Mouse (Mus musculus) layer of hippocampus, adult 2 months (tissue): ENCODE results near the gene A930004D18Rik. TPM values are rescaled to one million over a fixed set of nuclear protein-coding genes. Genes with fewer than 3 reads are reported as not detected.
A peak's percentile ranks its signal among the peaks of the same experiment; 100 is the strongest.

Experiments used
- DNase-seq, 2 experiments: peaks; one replicate each; pipeline ENCODE4 v3.0.0; 2022; ENCODE audit warnings: low spot score in 2 of 2
- H3K27ac ChIP-seq: fragments of 200-600 bp; 2 replicates; pipeline ENCODE4 v1.8.1; 2022
- H3K4me3 ChIP-seq: fragments of 200-600 bp; 2 replicates; pipeline ENCODE4 v1.8.1; 2022; ENCODE audit warnings: mild to moderate bottlenecking
- CTCF ChIP-seq: fragments of 200-600 bp; conservative IDR thresholded peaks from 2 replicates; pipeline ENCODE4 v1.8.1; 2022; ENCODE audit warnings: antibody characterized with exemption, mild to moderate bottlenecking, moderate library complexity
- long read RNA-seq, 2 experiments: library from polyadenylated mRNA; stranded (forward); transcript quantifications; one replicate each; pipeline ENCODE4 v2.0.0; 2021; ENCODE audit warnings: borderline mapping rate in 2 of 2
- total RNA-seq, 2 experiments: library from RNA; stranded (reverse); gene quantifications; 2 replicates each; pipeline ENCODE4 v1.2.3; 2021

The A930004D18Rik gene
- total RNA-seq, result 1 to 10 TPM; 4.2 to 4.3 TPM
- long read RNA-seq, experiment 1, partial matches to known transcripts, result 0 of 3 reads
- long read RNA-seq, experiment 1, other reads (novel, unspliced or antisense), result 0 of 3 reads
- long read RNA-seq, experiment 2, partial matches to known transcripts, result 0 of 5 reads
- long read RNA-seq, experiment 2, other reads (novel, unspliced or antisense), result 2 of 5 reads

- DNase-seq, result no peak
- H3K27ac ChIP-seq, result 0 out of 2 replicates have a peak within 1 kb of the TSS, but pooled peaks have one; percentile 46
- no peak for TF ChIP-seq CTCF
- no peak within 1 kb of the TSS for H3K4me3 ChIP-seq
These were observed at the start of gene A930004D18Rik for GRCm38 (mm10) chr2:18037491-18037890. A930004D18Rik (minus strand) TSS chr2:18037737.

- Histone ChIP-seq H3K4me3 (no peak overlapping the region), H3K27ac (peak overlapping the region; percentile 29; the same call in 1 of the 2 replicates)
- TF ChIP-seq CTCF, result no peak
- no peak for DNase-seq
These were observed 42.8 kb upstream of the A930004D18Rik start for GRCm38 (mm10) chr2:18080182-18080860.

GRCm38 (mm10) chr2:18071947-18072346, 34.4 kb upstream of the A930004D18Rik start:
- DNase-seq, result no peak
- no peak for TF ChIP-seq CTCF
- H3K4me3 ChIP-seq, result no peak overlapping the region
- no peak overlapping the region for H3K27ac ChIP-seq

GRCm38 (mm10) chr2:18068071-18068796, 30.7 kb upstream of the A930004D18Rik start:
- no peak for TF ChIP-seq CTCF
- H3K4me3 ChIP-seq, result no peak overlapping the region
- DNase-seq, result no peak
- H3K27ac ChIP-seq, result no peak overlapping the region

GRCm38 (mm10) chr2:18066436-18066835, 28.9 kb upstream of the A930004D18Rik start:
- no peak for TF ChIP-seq CTCF
- no peak overlapping the region for H3K27ac ChIP-seq
- no peak overlapping the region for H3K4me3 ChIP-seq
- no peak for DNase-seq

- Histone ChIP-seq H3K4me3 (peak overlapping the region; percentile 90), H3K27ac (peak overlapping the region; percentile 86)
- no peak for TF ChIP-seq CTCF
- no peak for DNase-seq
These were observed 28.1 kb upstream of the A930004D18Rik start for GRCm38 (mm10) chr2:18065708-18066030.

GRCm38 (mm10) chr2:18064941-18065707, 27.6 kb upstream of the A930004D18Rik start:
- H3K27ac ChIP-seq, result peak overlapping the region; percentile 99
- no peak for TF ChIP-seq CTCF
- H3K4me3 ChIP-seq, result peak overlapping the region; percentile 90
- DNase-seq, result peak; percentile 42 to 62

GRCm38 (mm10) chr2:18064356-18064858, 26.9 kb upstream of the A930004D18Rik start:
- DNase-seq, result peak; percentile 92 to 94
- Histone ChIP-seq H3K4me3 (peak overlapping the region; percentile 90), H3K27ac (peak overlapping the region; percentile 99)
- no peak for TF ChIP-seq CTCF

GRCm38 (mm10) chr2:18063763-18064251, 26.3 kb upstream of the A930004D18Rik start:
- H3K27ac ChIP-seq, result peak overlapping the region; percentile 99
- peak; percentile 50 for TF ChIP-seq CTCF
- peak overlapping the region; percentile 90 for H3K4me3 ChIP-seq
- DNase-seq, result peak; percentile 44 to 45

GRCm38 (mm10) chr2:18060396-18060795, 22.9 kb upstream of the A930004D18Rik start:
- DNase-seq, result no peak
- no peak for TF ChIP-seq CTCF
- Histone ChIP-seq H3K4me3 (no peak overlapping the region), H3K27ac (no peak overlapping the region)

GRCm38 (mm10) chr2:18059891-18060290, 22.4 kb upstream of the A930004D18Rik start:
- H3K4me3 ChIP-seq, result no peak overlapping the region
- DNase-seq, result no peak
- TF ChIP-seq CTCF, result no peak
- no peak overlapping the region for H3K27ac ChIP-seq

- Histone ChIP-seq H3K4me3 (no peak overlapping the region), H3K27ac (no peak overlapping the region)
- no peak for TF ChIP-seq CTCF
- no peak for DNase-seq
These were observed 21.5 kb upstream of the A930004D18Rik start for GRCm38 (mm10) chr2:18059063-18059462.
